Comparison of ENCODE assay signal across 8 mouse cellular contexts in genomic region chr19:40660510-40660909, GRCm38 (mm10). TPM values are rescaled to one million over a fixed set of nuclear protein-coding genes. Genes with fewer than 3 reads are reported as not detected.
DNase-seq lines count a peak whose midpoint lies in the region; ATAC-seq and TF ChIP-seq lines count a peak whose summit lies in the region.

No protein-coding gene starts in this region.

- H3K4me1 ChIP-seq in thymus, adult 2 months (replicated peaks; ENCODE audit: control insufficient read depth, insufficient read depth, low read length), result peaks cover 18% of the 10 kb centered on the region
- peaks cover 14% of the 10 kb centered on the region for H3K4me1 ChIP-seq in liver, embryonic 15.5 days (replicated peaks)

- TF ChIP-seq POLR2A in thymus, adult 2 months (IDR thresholded peaks at IDR 0.05; ENCODE audit: control insufficient read depth, extremely low read depth, insufficient read depth, low read length, poor library complexity), result no peak

- H3K9ac ChIP-seq in liver, embryonic 15.5 days, result no peak overlapping the region

- no peak for TF ChIP-seq CTCF in thymus, adult 2 months (IDR thresholded peaks at IDR 0.05; ENCODE audit: borderline replicate concordance, control insufficient read depth, extremely low read depth, insufficient read depth, low read length, poor library complexity)

- no peaks in the 10 kb centered on the region for H3K36me3 ChIP-seq in thymus, adult 2 months (ENCODE audit: control insufficient read depth, insufficient read depth, low read length)
- no peaks in the 10 kb centered on the region for H3K36me3 ChIP-seq in liver, embryonic 15.5 days (replicated peaks)

- H3K9me3 ChIP-seq in liver, embryonic 15.5 days (replicated peaks), result no peaks in the 10 kb centered on the region

- peak overlapping the region; percentile 35 for H3K4me3 ChIP-seq in thymus, adult 2 months (ENCODE audit: control insufficient read depth, insufficient read depth, low read length)
- H3K4me3 ChIP-seq in liver, embryonic 15.5 days (replicated peaks), result peak overlapping the region; percentile 35

- H3K4me2 ChIP-seq in liver, embryonic 15.5 days, result peak overlapping the region; percentile 56

- no peak for ATAC-seq in liver, embryonic 15.5 days (ENCODE audit: insufficient read depth)
- no peak for ATAC-seq in erythroid progenitor cell, adult 5-6 weeks (replicated peaks; ENCODE audit: low FRiP score, poor library complexity, severe bottlenecking)

- intact Hi-C loops in left cerebral cortex, postnatal 25 days (cut with DNase I), result no loop called here

- no peaks in the 10 kb centered on the region for H3K27me3 ChIP-seq in thymus, adult 2 months (ENCODE audit: control insufficient read depth, insufficient read depth, low read length)
- peaks cover 24% of the 10 kb centered on the region for H3K27me3 ChIP-seq in liver, embryonic 15.5 days

- peak overlapping the region; percentile 21; the same call in 1 of the 2 replicates for H3K27ac ChIP-seq in thymus, adult 2 months (ENCODE audit: control insufficient read depth, insufficient read depth, low read length)
- H3K27ac ChIP-seq in liver, embryonic 15.5 days (replicated peaks), result peak overlapping the region; percentile 51

- 5% methylated on average over 9 of the region's 9 CpGs for whole genome bisulfite sequencing in thymus, adult 2 months
- WGBS in liver, embryonic 15.5 days (ENCODE audit: insufficient replicate concordance), result 14% methylated on average over 9 of the region's 9 CpGs

- peak; percentile 46 for DNase-seq in embryo, embryonic 10 days (ENCODE audit: low spot score)
- DNase-seq in embryo, embryonic 9.5 days (ENCODE audit: extremely low spot score), result no peak
- DNase-seq in thymus, adult 2 months, result no peak
- DNase-seq in thymus, adult 18-20 months, result no peak
- no peak for DNase-seq in left cerebral cortex, postnatal 25 days (ENCODE audit: low spot score in 2 of 2)
- no peak for DNase-seq in urinary bladder, adult 2 months (ENCODE audit: low spot score)

RNA-seq across cellular contexts. Expression of gene Entpd1, which starts 48.3 kb away (rescaled TPM):
- polyA plus RNA-seq in thymus, adult 2 months (2012; rRNA removed), result 8.5 and 11.2 TPM in 2 replicates
- polyA plus RNA-seq in liver, embryonic 15.5 days (2015; fragmentation: Nextera tagmentation; extraction: Ambion mirVana), result 3.8 and 4.7 TPM in 2 replicates
- total RNA-seq in left cerebral cortex, postnatal 25 days (2021), result 10 to 100 TPM; 18.9 to 22.6 TPM
- 10.5 and 18.4 TPM in 2 replicates for total RNA-seq in erythroid progenitor cell, adult 5-6 weeks (2015; ENCODE audit: low replicate concordance)
- total RNA-seq in erythroid progenitor cell, adult 5-6 weeks (2017; ENCODE audit: low replicate concordance), result 6.4 and 16.9 TPM in 2 replicates
- 82.5 and 102 TPM in 2 replicates for polyA plus RNA-seq in urinary bladder, adult 2 months (2012; rRNA removed)

RNA-seq across cellular contexts. Expression of gene Tctn3, which starts 48.5 kb away (rescaled TPM):
- polyA plus RNA-seq in thymus, adult 2 months (2012; rRNA removed), result 10.7 and 13.8 TPM in 2 replicates
- 1.9 and 2.0 TPM in 2 replicates for polyA plus RNA-seq in liver, embryonic 15.5 days (2015; fragmentation: Nextera tagmentation; extraction: Ambion mirVana)
- total RNA-seq in left cerebral cortex, postnatal 25 days (2021), result 10 to 100 TPM; 22.4 to 24.5 TPM
- 1.1 and 5.4 TPM in 2 replicates for total RNA-seq in erythroid progenitor cell, adult 5-6 weeks (2015; ENCODE audit: low replicate concordance)
- 0.45 TPM in 1 of 2 replicates, not detected in the other for total RNA-seq in erythroid progenitor cell, adult 5-6 weeks (2017; ENCODE audit: low replicate concordance)
- 10.4 and 10.6 TPM in 2 replicates for polyA plus RNA-seq in urinary bladder, adult 2 months (2012; rRNA removed)
